Mouse (Mus musculus): ENCODE measurements around the gene Tbrg1. TPM values are rescaled to one million over a fixed set of nuclear protein-coding genes. Genes with fewer than 3 reads are reported as not detected.
A peak's percentile ranks its signal among the peaks of the same experiment; 100 is the strongest.

Gene Tbrg1
- polyA plus RNA-seq, 1 experiment from 2014 or later = 126 TPM

GRCm38 (mm10) chr9:37621290-37621689, 35.8 kb downstream of the Tbrg1 start:
- peaks cover 2 to 4% of the 10 kb centered on the region in 2 experiments; a peak in 1 of 4 replicates for H3K4me1 ChIP-seq (ENCODE audit: control insufficient read depth in 2 of 2, insufficient read depth in 2 of 2, low read length in 2 of 2)

GRCm38 (mm10) chr9:37616770-37617169, 40.3 kb downstream of the Tbrg1 start:
- H3K4me1 ChIP-seq (ENCODE audit: control insufficient read depth in 2 of 2, insufficient read depth in 2 of 2, low read length in 2 of 2) = peaks cover 0 to 5% of the 10 kb centered on the region in 2 experiments; a peak in 1 of 4 replicates
- WGBS = 38% methylated on average over 2 of the region's 2 CpGs
- ATAC-seq (ENCODE audit: insufficient number of reproducible peaks, insufficient read depth, low FRiP score, low read depth) = no peak
- H3K9me3 ChIP-seq (ENCODE audit: control insufficient read depth, low read length) = no peaks in the 10 kb centered on the region
- no peak overlapping the region for H3K4me3 ChIP-seq (ENCODE audit: control insufficient read depth in 1 of 2, insufficient read depth in 1 of 2, low read depth in 1 of 2, low read length in 2 of 2)
- H3K27me3 ChIP-seq (ENCODE audit: control insufficient read depth, insufficient read depth, low read length) = no peaks in the 10 kb centered on the region
- H3K36me3 ChIP-seq (ENCODE audit: control insufficient read depth, insufficient read depth, low read length) = no peaks in the 10 kb centered on the region
- no peak overlapping the region for H3K9ac ChIP-seq (ENCODE audit: low read length)
- no peak overlapping the region for H3K27ac ChIP-seq (replicated peaks in 1 of 2; ENCODE audit: control insufficient read depth in 1 of 2, insufficient read depth in 1 of 2, low read depth in 2 of 2, low read length in 2 of 2)
- H3K4me2 ChIP-seq (ENCODE audit: low read length) = no peak overlapping the region

More at GRCm38 (mm10) chr9:37621290-37621689, 35.8 kb downstream of the Tbrg1 start:
- no peak overlapping the region for H3K4me3 ChIP-seq (ENCODE audit: control insufficient read depth in 1 of 2, insufficient read depth in 1 of 2, low read depth in 1 of 2, low read length in 2 of 2)
- no peaks in the 10 kb centered on the region for H3K9me3 ChIP-seq (ENCODE audit: control insufficient read depth, low read length)
- 84% methylated on average over 6 of the region's 6 CpGs for WGBS
- no peaks in the 10 kb centered on the region for H3K36me3 ChIP-seq (ENCODE audit: control insufficient read depth, insufficient read depth, low read length)
- no peaks in the 10 kb centered on the region for H3K27me3 ChIP-seq (ENCODE audit: control insufficient read depth, insufficient read depth, low read length)
- no peak overlapping the region for H3K27ac ChIP-seq (replicated peaks in 1 of 2; ENCODE audit: control insufficient read depth in 1 of 2, insufficient read depth in 1 of 2, low read depth in 2 of 2, low read length in 2 of 2)
- no peak overlapping the region for H3K9ac ChIP-seq (ENCODE audit: low read length)
- no peak for ATAC-seq (ENCODE audit: insufficient number of reproducible peaks, insufficient read depth, low FRiP score, low read depth)
- no peak overlapping the region for H3K4me2 ChIP-seq (ENCODE audit: low read length)

- Histone ChIP-seq H3K27me3 (ENCODE audit: control insufficient read depth, insufficient read depth, low read length) (no peaks in the 10 kb centered on the region), H3K4me2 (ENCODE audit: low read length) (no peak overlapping the region), H3K4me3 (ENCODE audit: control insufficient read depth in 1 of 2, insufficient read depth in 1 of 2, low read depth in 1 of 2, low read length in 2 of 2) (no peak overlapping the region), H3K27ac (replicated peaks in 1 of 2; ENCODE audit: control insufficient read depth in 1 of 2, insufficient read depth in 1 of 2, low read depth in 2 of 2, low read length in 2 of 2) (no peak overlapping the region), H3K9me3 (ENCODE audit: control insufficient read depth, low read length) (no peaks in the 10 kb centered on the region), H3K4me1 (ENCODE audit: control insufficient read depth in 2 of 2, insufficient read depth in 2 of 2, low read length in 2 of 2) (peaks cover 0 to 5% of the 10 kb centered on the region in 2 experiments; a peak in 1 of 4 replicates), H3K36me3 (ENCODE audit: control insufficient read depth, insufficient read depth, low read length) (no peaks in the 10 kb centered on the region), H3K9ac (ENCODE audit: low read length) (no peak overlapping the region)
- ATAC-seq (ENCODE audit: insufficient number of reproducible peaks, insufficient read depth, low FRiP score, low read depth) = no peak
- WGBS = 72% methylated on average over 5 of the region's 5 CpGs
Observed at GRCm38 (mm10) chr9:37615220-37615619, 41.9 kb downstream of the Tbrg1 start.

GRCm38 (mm10) chr9:37614316-37614715, 42.8 kb downstream of the Tbrg1 start:
- Histone ChIP-seq H3K36me3 (ENCODE audit: control insufficient read depth, insufficient read depth, low read length) (no peaks in the 10 kb centered on the region), H3K9ac (ENCODE audit: low read length) (no peak overlapping the region; the same call in 1 of the 2 replicates), H3K4me3 (ENCODE audit: control insufficient read depth in 1 of 2, insufficient read depth in 1 of 2, low read depth in 1 of 2, low read length in 2 of 2) (peak overlapping the region in 1 of 2 experiments; percentile 71; a peak in 1 of 4 replicates), H3K4me2 (ENCODE audit: low read length) (peak overlapping the region; percentile 83), H3K27me3 (ENCODE audit: control insufficient read depth, insufficient read depth, low read length) (no peaks in the 10 kb centered on the region), H3K27ac (replicated peaks in 1 of 2; ENCODE audit: control insufficient read depth in 1 of 2, insufficient read depth in 1 of 2, low read depth in 2 of 2, low read length in 2 of 2) (no peak overlapping the region; a peak in 1 of 4 replicates), H3K4me1 (ENCODE audit: control insufficient read depth in 2 of 2, insufficient read depth in 2 of 2, low read length in 2 of 2) (peaks cover 0 to 5% of the 10 kb centered on the region in 2 experiments; a peak in 1 of 4 replicates), H3K9me3 (ENCODE audit: control insufficient read depth, low read length) (no peaks in the 10 kb centered on the region)
- no peak for ATAC-seq (ENCODE audit: insufficient number of reproducible peaks, insufficient read depth, low FRiP score, low read depth)

- Histone ChIP-seq H3K36me3 (ENCODE audit: control insufficient read depth, insufficient read depth, low read length) (no peaks in the 10 kb centered on the region), H3K27ac (replicated peaks in 1 of 2; ENCODE audit: control insufficient read depth in 1 of 2, insufficient read depth in 1 of 2, low read depth in 2 of 2, low read length in 2 of 2) (peak overlapping the region; percentile 63 to 89; a peak in 3 of 4 replicates), H3K4me3 (ENCODE audit: control insufficient read depth in 1 of 2, insufficient read depth in 1 of 2, low read depth in 1 of 2, low read length in 2 of 2) (peak overlapping the region; percentile 71 to 87), H3K9me3 (ENCODE audit: control insufficient read depth, low read length) (no peaks in the 10 kb centered on the region), H3K4me1 (ENCODE audit: control insufficient read depth in 2 of 2, insufficient read depth in 2 of 2, low read length in 2 of 2) (peaks cover 0 to 5% of the 10 kb centered on the region in 2 experiments; a peak in 1 of 4 replicates), H3K27me3 (ENCODE audit: control insufficient read depth, insufficient read depth, low read length) (no peaks in the 10 kb centered on the region), H3K4me2 (ENCODE audit: low read length) (peak overlapping the region; percentile 83), H3K9ac (ENCODE audit: low read length) (peak overlapping the region; percentile 73)
- 0 out of 2 replicates have a peak, but pooled peaks have one; percentile 9 for ATAC-seq (ENCODE audit: insufficient number of reproducible peaks, insufficient read depth, low FRiP score, low read depth)
- 19% methylated on average over 6 of the region's 6 CpGs for WGBS
Observed at GRCm38 (mm10) chr9:37613911-37614280, 43.2 kb downstream of the Tbrg1 start.

- H3K4me3 ChIP-seq (ENCODE audit: control insufficient read depth in 1 of 2, insufficient read depth in 1 of 2, low read depth in 1 of 2, low read length in 2 of 2) = peak within 1 kb of the TSS; percentile 71 to 87
- H3K36me3 ChIP-seq (ENCODE audit: control insufficient read depth, insufficient read depth, low read length) = no peaks in the 10 kb centered on the region
- H3K4me2 ChIP-seq (ENCODE audit: low read length) = peak within 1 kb of the TSS; percentile 83
- no peaks in the 10 kb centered on the region for H3K9me3 ChIP-seq (ENCODE audit: control insufficient read depth, low read length)
- ATAC-seq (ENCODE audit: insufficient number of reproducible peaks, insufficient read depth, low FRiP score, low read depth) = peak; percentile 98
- no peaks in the 10 kb centered on the region for H3K27me3 ChIP-seq (ENCODE audit: control insufficient read depth, insufficient read depth, low read length)
- H3K27ac ChIP-seq (replicated peaks in 1 of 2; ENCODE audit: control insufficient read depth in 1 of 2, insufficient read depth in 1 of 2, low read depth in 2 of 2, low read length in 2 of 2) = peak within 1 kb of the TSS; percentile 89
- peaks cover 0 to 5% of the 10 kb centered on the region in 2 experiments; a peak in 1 of 4 replicates for H3K4me1 ChIP-seq (ENCODE audit: control insufficient read depth in 2 of 2, insufficient read depth in 2 of 2, low read length in 2 of 2)
- peak within 1 kb of the TSS; percentile 81 for H3K9ac ChIP-seq (ENCODE audit: low read length)
- WGBS = under 1% methylated on average over 45 of the region's 45 CpGs
Observed at GRCm38 (mm10) chr9:37613182-37613910, 43.8 kb downstream of the Tbrg1 start, which contains the start of gene Spa17. Gene Spa17 (minus strand): TSS chr9:37613722.

- no peaks in the 10 kb centered on the region for H3K36me3 ChIP-seq (ENCODE audit: control insufficient read depth, insufficient read depth, low read length)
- ATAC-seq (ENCODE audit: insufficient number of reproducible peaks, insufficient read depth, low FRiP score, low read depth) = no peak
- H3K4me3 ChIP-seq (ENCODE audit: control insufficient read depth in 1 of 2, insufficient read depth in 1 of 2, low read depth in 1 of 2, low read length in 2 of 2) = no peak overlapping the region
- H3K27ac ChIP-seq (replicated peaks in 1 of 2; ENCODE audit: control insufficient read depth in 1 of 2, insufficient read depth in 1 of 2, low read depth in 2 of 2, low read length in 2 of 2) = no peak overlapping the region
- no peaks in the 10 kb centered on the region for H3K9me3 ChIP-seq (ENCODE audit: control insufficient read depth, low read length)
- H3K4me2 ChIP-seq (ENCODE audit: low read length) = no peak overlapping the region
- no peak overlapping the region for H3K9ac ChIP-seq (ENCODE audit: low read length)
- H3K4me1 ChIP-seq (ENCODE audit: control insufficient read depth in 2 of 2, insufficient read depth in 2 of 2, low read length in 2 of 2) = peaks cover 0 to 5% of the 10 kb centered on the region in 2 experiments; a peak in 1 of 4 replicates
- 72% methylated on average over 4 of the region's 4 CpGs for WGBS
- H3K27me3 ChIP-seq (ENCODE audit: control insufficient read depth, insufficient read depth, low read length) = no peaks in the 10 kb centered on the region
Observed at GRCm38 (mm10) chr9:37609558-37609957, 47.6 kb downstream of the Tbrg1 start.

Data from heart, embryonic 14.5 days (tissue).